Mouse (Mus musculus): ENCODE results near the gene Ttc28. TPM values are rescaled to one million over a fixed set of nuclear protein-coding genes. Genes with fewer than 3 reads are reported as not detected.

Gene Ttc28
- polyA plus RNA-seq, 1 experiment from 2014 or later: 5.8 TPM

DNA sequence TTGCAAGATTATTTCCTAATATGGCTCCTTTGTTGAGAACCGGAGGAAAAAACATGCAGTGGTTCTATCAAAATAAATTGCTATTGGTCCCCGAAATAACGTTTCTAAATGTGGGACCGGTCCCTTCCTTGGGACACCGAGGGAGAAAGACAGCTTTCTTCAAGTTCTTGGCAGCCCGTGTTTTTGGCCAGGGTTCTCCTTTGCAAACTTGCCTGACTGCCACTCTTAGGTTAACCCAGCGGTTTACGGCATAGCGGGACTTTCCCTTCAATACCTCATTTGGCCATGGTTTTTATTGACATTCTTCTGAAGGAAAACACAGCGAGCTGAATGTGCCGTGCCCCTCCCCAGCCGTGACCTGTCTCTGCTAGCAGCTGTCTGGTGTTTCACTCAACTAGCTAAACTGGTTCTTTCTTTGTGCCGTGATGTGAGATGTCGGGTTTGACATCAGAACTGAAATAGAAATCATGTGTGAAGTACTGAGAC, 100.3 kb downstream of the Ttc28 start:
- Histone ChIP-seq H3K27me3 (ENCODE audit: control insufficient read depth, insufficient read depth, low read length) (no peaks in the 10 kb centered on the region; the same call in 1 of the 2 replicates), H3K4me1 (ENCODE audit: control insufficient read depth, insufficient read depth, low read length) (peaks cover 21% of the 10 kb centered on the region), H3K36me3 (ENCODE audit: control insufficient read depth, insufficient read depth) (no peaks in the 10 kb centered on the region), H3K27ac (ENCODE audit: low read length) (peak overlapping the region; percentile 91), H3K4me2 (ENCODE audit: low read depth, low read length) (peak overlapping the region; percentile 97), H3K4me3 (ENCODE audit: low read length) (peak overlapping the region; percentile 80), H3K9me3 (replicated peaks; ENCODE audit: control insufficient read depth, low read length) (no peaks in the 10 kb centered on the region), H3K9ac (ENCODE audit: low read length) (peak overlapping the region; percentile 84)
- WGBS: under 1% methylated on average over 14 of the region's 14 CpGs
- no peak for ATAC-seq (replicated peaks; ENCODE audit: extremely low read depth, insufficient read depth, low FRiP score)

DNA sequence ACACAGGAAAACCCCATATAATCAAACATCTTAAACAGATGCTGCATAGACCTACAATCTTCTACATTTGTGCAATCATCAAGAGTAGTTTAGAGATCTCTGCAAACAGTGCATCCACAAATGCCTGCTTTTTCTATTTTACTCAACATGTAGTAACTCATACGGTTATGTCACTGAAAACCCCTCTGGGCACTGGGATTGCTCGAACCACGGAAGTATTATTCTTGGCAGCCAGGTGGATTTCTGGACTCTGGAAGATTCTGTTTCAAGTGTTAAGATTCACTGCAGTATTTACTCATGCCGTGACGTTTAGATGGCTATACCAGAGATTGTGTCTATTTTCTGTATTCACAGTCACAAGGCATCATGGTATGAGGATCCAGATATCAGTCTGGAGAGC, 101.0 kb downstream of the Ttc28 start:
- Histone ChIP-seq H3K36me3 (ENCODE audit: control insufficient read depth, insufficient read depth) (no peaks in the 10 kb centered on the region), H3K4me2 (ENCODE audit: low read depth, low read length) (peak overlapping the region; percentile 97), H3K9ac (ENCODE audit: low read length) (peak overlapping the region; percentile 84), H3K27me3 (ENCODE audit: control insufficient read depth, insufficient read depth, low read length) (no peaks in the 10 kb centered on the region; the same call in 1 of the 2 replicates), H3K4me3 (ENCODE audit: low read length) (peak overlapping the region; percentile 80), H3K27ac (ENCODE audit: low read length) (peak overlapping the region; percentile 91; the same call in 1 of the 2 replicates), H3K9me3 (replicated peaks; ENCODE audit: control insufficient read depth, low read length) (no peaks in the 10 kb centered on the region), H3K4me1 (ENCODE audit: control insufficient read depth, insufficient read depth, low read length) (peaks cover 21% of the 10 kb centered on the region)
- no peak for ATAC-seq (replicated peaks; ENCODE audit: extremely low read depth, insufficient read depth, low FRiP score)
- 48% methylated on average over 5 of the region's 5 CpGs for WGBS

DNA sequence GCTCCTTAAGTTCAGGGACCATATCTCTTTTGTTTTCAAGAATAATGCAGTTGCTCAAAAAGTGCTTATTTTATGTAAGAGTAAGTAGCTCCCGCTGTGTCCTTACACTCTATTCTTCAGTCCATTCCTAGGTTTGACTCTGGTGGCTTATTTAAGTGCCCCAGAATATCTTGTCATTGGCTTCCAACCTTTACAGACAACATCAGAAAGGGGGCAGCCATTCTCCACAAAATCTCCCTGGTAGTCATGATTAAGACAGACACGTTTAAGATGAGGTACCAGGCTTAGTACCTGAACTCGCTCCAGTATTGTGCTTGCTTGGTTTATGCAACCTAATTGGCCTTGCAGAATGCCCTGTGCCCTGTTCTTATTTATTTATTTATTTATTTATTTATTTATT, 102.8 kb downstream of the Ttc28 start:
- Histone ChIP-seq H3K4me2 (ENCODE audit: low read depth, low read length) (no peak overlapping the region), H3K36me3 (ENCODE audit: control insufficient read depth, insufficient read depth) (no peaks in the 10 kb centered on the region), H3K9ac (ENCODE audit: low read length) (no peak overlapping the region), H3K27ac (ENCODE audit: low read length) (no peak overlapping the region), H3K4me1 (ENCODE audit: control insufficient read depth, insufficient read depth, low read length) (peaks cover 21% of the 10 kb centered on the region), H3K27me3 (ENCODE audit: control insufficient read depth, insufficient read depth, low read length) (no peaks in the 10 kb centered on the region; the same call in 1 of the 2 replicates), H3K4me3 (ENCODE audit: low read length) (no peak overlapping the region), H3K9me3 (replicated peaks; ENCODE audit: control insufficient read depth, low read length) (no peaks in the 10 kb centered on the region)
- ATAC-seq (replicated peaks; ENCODE audit: extremely low read depth, insufficient read depth, low FRiP score): no peak
- 68% methylated on average over 3 of the region's 3 CpGs for WGBS

DNA sequence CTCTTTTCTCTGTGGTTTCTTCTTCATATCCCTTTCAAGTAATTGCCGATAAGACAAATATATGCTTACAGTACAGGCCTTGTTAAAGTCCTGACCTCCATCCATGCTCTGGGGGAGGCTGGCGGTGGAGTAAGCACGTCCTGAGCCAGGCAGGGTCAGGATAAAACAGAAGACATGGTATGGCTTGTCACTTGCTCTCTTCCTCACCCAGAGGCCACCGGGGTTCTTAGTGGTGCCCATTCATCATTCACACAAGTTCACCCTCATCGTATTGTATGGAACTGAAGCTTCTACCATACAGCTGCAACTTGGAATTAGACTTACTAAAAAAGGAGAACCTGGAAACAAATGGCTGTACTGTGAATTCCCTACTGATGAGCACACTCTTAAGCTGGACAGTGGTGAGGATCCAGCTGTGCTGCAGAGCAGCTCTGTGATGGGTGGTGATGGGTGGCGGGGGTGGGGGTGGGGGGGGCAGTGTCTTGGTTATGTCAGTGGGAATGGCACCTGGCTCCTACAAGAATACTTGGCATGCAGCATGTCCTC, 104.6 kb downstream of the Ttc28 start:
- Histone ChIP-seq H3K27me3 (ENCODE audit: control insufficient read depth, insufficient read depth, low read length) (no peaks in the 10 kb centered on the region; the same call in 1 of the 2 replicates), H3K36me3 (ENCODE audit: control insufficient read depth, insufficient read depth) (no peaks in the 10 kb centered on the region), H3K9ac (ENCODE audit: low read length) (no peak overlapping the region), H3K4me2 (ENCODE audit: low read depth, low read length) (no peak overlapping the region), H3K27ac (ENCODE audit: low read length) (no peak overlapping the region), H3K4me3 (ENCODE audit: low read length) (no peak overlapping the region), H3K9me3 (replicated peaks; ENCODE audit: control insufficient read depth, low read length) (no peaks in the 10 kb centered on the region), H3K4me1 (ENCODE audit: control insufficient read depth, insufficient read depth, low read length) (peaks cover 19% of the 10 kb centered on the region)
- no peak for ATAC-seq (replicated peaks; ENCODE audit: extremely low read depth, insufficient read depth, low FRiP score)
- 76% methylated on average over 6 of the region's 6 CpGs for WGBS

DNA sequence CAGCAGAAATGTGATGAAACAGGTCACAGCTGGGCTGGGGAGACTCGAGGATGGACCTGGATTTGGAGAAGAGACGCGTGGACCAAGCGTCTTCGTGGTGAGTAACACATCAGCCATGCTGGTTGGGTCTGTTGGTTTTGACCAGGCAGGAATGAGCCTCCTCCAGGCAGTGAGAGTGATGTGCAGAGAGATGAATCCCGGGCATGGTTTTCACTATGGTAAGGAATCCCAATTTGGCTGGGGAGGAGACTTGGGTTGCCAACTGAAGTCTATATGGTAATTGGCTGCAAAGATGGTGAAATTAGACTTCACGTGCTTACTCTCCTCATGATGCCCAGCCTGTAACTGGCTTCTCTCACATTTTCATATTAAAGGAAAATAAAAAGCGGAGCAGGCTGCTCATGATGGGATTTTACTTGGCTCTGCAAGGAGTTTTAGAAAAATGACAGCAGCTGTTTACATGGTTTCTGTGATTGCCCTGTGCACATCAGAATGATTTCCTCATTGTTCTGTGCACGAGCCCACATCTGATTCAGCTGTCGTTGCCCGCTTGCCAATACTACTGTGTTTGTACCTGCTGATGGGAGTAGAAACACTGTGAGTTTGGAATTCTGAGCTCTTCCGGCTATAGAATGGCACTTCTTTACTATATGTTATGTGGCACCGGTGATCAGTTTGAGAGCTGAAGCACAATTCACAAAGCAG, 117.4 kb downstream of the Ttc28 start:
- no peak for ATAC-seq (replicated peaks; ENCODE audit: extremely low read depth, insufficient read depth, low FRiP score)
- H3K4me3 ChIP-seq (ENCODE audit: low read length): no peak overlapping the region

DNA sequence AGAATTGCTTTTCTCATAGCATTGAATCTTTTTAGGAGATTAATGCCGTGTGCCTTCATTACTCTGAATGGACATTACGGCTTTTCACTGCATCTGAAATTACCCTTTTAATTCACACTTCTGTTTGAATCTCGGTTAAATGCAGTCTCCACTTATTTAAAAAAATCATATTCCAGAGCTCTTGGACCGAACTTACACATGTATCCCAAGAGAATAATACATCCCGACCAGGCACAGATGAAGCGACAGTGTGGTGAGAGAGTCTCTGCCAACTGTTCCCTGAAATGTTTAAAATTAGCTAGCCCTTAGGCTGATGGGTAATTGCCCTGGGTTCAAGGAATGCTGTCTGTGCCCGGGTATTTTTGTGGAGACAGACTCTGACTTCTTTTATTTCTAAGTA, 118.1 kb downstream of the Ttc28 start:
- H3K9ac ChIP-seq (ENCODE audit: low read length): no peak overlapping the region
- no peaks in the 10 kb centered on the region for H3K36me3 ChIP-seq (ENCODE audit: control insufficient read depth, insufficient read depth)
- no peaks in the 10 kb centered on the region for H3K9me3 ChIP-seq (replicated peaks; ENCODE audit: control insufficient read depth, low read length)
- H3K27ac ChIP-seq (ENCODE audit: low read length): no peak overlapping the region
- no peak overlapping the region for H3K4me3 ChIP-seq (ENCODE audit: low read length)
- no peak overlapping the region for H3K4me2 ChIP-seq (ENCODE audit: low read depth, low read length)
- H3K4me1 ChIP-seq (ENCODE audit: control insufficient read depth, insufficient read depth, low read length): peaks cover 5% of the 10 kb centered on the region
- 69% methylated on average over 7 of the region's 7 CpGs for WGBS
- no peaks in the 10 kb centered on the region for H3K27me3 ChIP-seq (ENCODE audit: control insufficient read depth, insufficient read depth, low read length)
- no peak for ATAC-seq (replicated peaks; ENCODE audit: extremely low read depth, insufficient read depth, low FRiP score)

More for the DNA sequence above, 117.4 kb downstream of the Ttc28 start:
- Histone ChIP-seq H3K36me3 (ENCODE audit: control insufficient read depth, insufficient read depth) (no peaks in the 10 kb centered on the region), H3K27ac (ENCODE audit: low read length) (no peak overlapping the region), H3K4me1 (ENCODE audit: control insufficient read depth, insufficient read depth, low read length) (peaks cover 5% of the 10 kb centered on the region), H3K9me3 (replicated peaks; ENCODE audit: control insufficient read depth, low read length) (no peaks in the 10 kb centered on the region), H3K9ac (ENCODE audit: low read length) (no peak overlapping the region), H3K4me2 (ENCODE audit: low read depth, low read length) (no peak overlapping the region), H3K27me3 (ENCODE audit: control insufficient read depth, insufficient read depth, low read length) (no peaks in the 10 kb centered on the region)
- 79% methylated on average over 13 of the region's 13 CpGs for WGBS

DNA sequence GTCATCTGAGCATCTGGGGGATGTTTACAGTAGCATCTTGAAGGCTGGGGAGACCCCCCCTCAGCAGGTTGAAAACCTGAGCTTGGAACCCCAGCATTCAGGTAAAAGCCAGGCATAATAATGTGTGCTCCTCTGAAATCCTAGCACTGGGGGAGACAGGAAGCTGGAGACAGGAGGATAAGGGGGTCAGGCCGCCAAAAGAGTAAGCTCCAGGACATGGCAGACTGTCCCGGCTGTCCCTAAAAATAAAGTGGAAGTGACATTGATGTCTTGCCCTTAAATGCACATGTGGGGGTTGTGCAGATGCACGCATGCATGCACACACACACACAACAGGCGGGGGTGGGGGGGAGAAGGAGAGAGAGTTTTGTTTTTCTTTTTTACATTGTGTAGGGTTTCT, 118.7 kb downstream of the Ttc28 start:
- Histone ChIP-seq H3K36me3 (ENCODE audit: control insufficient read depth, insufficient read depth) (no peaks in the 10 kb centered on the region), H3K4me1 (ENCODE audit: control insufficient read depth, insufficient read depth, low read length) (peaks cover 5% of the 10 kb centered on the region), H3K9me3 (replicated peaks; ENCODE audit: control insufficient read depth, low read length) (no peaks in the 10 kb centered on the region), H3K27ac (ENCODE audit: low read length) (no peak overlapping the region), H3K9ac (ENCODE audit: low read length) (no peak overlapping the region), H3K27me3 (ENCODE audit: control insufficient read depth, insufficient read depth, low read length) (no peaks in the 10 kb centered on the region), H3K4me3 (ENCODE audit: low read length) (no peak overlapping the region), H3K4me2 (ENCODE audit: low read depth, low read length) (no peak overlapping the region)
- ATAC-seq (replicated peaks; ENCODE audit: extremely low read depth, insufficient read depth, low FRiP score): no peak
- 36% methylated on average over 4 of the region's 4 CpGs for WGBS

DNA sequence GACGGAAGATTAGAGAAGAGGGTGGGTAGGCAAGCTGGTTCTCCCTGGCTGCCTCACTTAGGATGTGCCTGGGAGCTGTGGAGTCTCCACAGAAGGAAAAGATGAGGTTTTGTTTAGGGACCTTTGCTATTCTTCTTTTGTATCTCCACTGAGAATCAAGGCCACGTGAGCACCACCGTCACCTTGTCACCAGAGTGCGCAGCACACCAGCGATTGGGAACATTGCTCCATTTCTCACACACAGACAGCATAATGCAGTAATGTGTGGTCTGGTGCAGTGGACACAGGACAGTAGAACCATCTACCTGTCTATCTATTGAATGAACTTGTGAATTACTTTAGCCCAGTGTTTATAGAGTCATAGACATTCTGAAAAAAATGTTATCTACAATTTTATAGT, 121.3 kb downstream of the Ttc28 start:
- Histone ChIP-seq H3K9me3 (replicated peaks; ENCODE audit: control insufficient read depth, low read length) (no peaks in the 10 kb centered on the region), H3K4me1 (ENCODE audit: control insufficient read depth, insufficient read depth, low read length) (peaks cover 5% of the 10 kb centered on the region), H3K4me3 (ENCODE audit: low read length) (no peak overlapping the region), H3K27ac (ENCODE audit: low read length) (no peak overlapping the region), H3K9ac (ENCODE audit: low read length) (no peak overlapping the region), H3K36me3 (ENCODE audit: control insufficient read depth, insufficient read depth) (no peaks in the 10 kb centered on the region), H3K27me3 (ENCODE audit: control insufficient read depth, insufficient read depth, low read length) (no peaks in the 10 kb centered on the region), H3K4me2 (ENCODE audit: low read depth, low read length) (no peak overlapping the region)
- ATAC-seq (replicated peaks; ENCODE audit: extremely low read depth, insufficient read depth, low FRiP score): no peak
- WGBS: 79% methylated on average over 5 of the region's 5 CpGs

DNA sequence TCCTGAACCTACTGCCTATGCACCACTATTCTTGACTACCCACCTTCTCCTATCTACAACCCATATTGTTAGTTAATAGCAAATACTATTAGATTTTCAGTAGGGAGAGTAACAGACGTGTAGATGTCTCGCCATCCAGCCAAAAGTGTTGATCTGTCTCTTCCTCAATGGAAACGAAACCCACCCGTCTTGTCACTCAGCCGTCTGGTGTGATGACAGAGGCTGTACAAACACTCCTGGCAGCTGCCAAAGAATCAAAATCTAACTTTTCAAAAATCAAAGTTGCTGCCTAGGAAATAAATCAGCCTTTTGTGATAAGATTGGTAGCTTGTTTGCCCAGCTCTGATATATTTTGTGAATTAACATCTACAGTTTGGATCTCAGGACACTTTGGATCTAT, 123.6 kb downstream of the Ttc28 start:
- no peak overlapping the region for H3K4me3 ChIP-seq (ENCODE audit: low read length)
- H3K36me3 ChIP-seq (ENCODE audit: control insufficient read depth, insufficient read depth): no peaks in the 10 kb centered on the region
- H3K27me3 ChIP-seq (ENCODE audit: control insufficient read depth, insufficient read depth, low read length): no peaks in the 10 kb centered on the region
- no peak for ATAC-seq (replicated peaks; ENCODE audit: extremely low read depth, insufficient read depth, low FRiP score)
- H3K4me1 ChIP-seq (ENCODE audit: control insufficient read depth, insufficient read depth, low read length): peaks cover 17% of the 10 kb centered on the region
- no peak overlapping the region for H3K27ac ChIP-seq (ENCODE audit: low read length)
- no peaks in the 10 kb centered on the region for H3K9me3 ChIP-seq (replicated peaks; ENCODE audit: control insufficient read depth, low read length)
- 73% methylated on average over 5 of the region's 5 CpGs for WGBS
- H3K4me2 ChIP-seq (ENCODE audit: low read depth, low read length): no peak overlapping the region
- no peak overlapping the region for H3K9ac ChIP-seq (ENCODE audit: low read length)
